Mouse (Mus musculus): ENCODE data around the gene Pfkfb1.

Pfkfb1 gene

GRCm38 (mm10) chrX:150662809-150663208 lies 74.8 kb downstream of the Pfkfb1 start:
- no peak for ATAC-seq (ENCODE audit: insufficient number of reproducible peaks, low FRiP score, low TSS enrichment)

GRCm38 (mm10) chrX:150677505-150677904 lies 89.5 kb downstream of the Pfkfb1 start:
- ATAC-seq (ENCODE audit: insufficient number of reproducible peaks, low FRiP score, low TSS enrichment): no peak

All from cerebellum, adult (tissue).